8 mouse cellular contexts compared by ENCODE assay signal in genomic region chr13:51846868-51847793, GRCm38 (mm10). TPM values are rescaled to one million over a fixed set of nuclear protein-coding genes. Genes with fewer than 3 reads are reported as not detected.
DNase-seq lines count a peak whose midpoint lies in the region; ATAC-seq lines count a peak whose summit lies in the region.

No protein-coding gene starts in this region.

- peak overlapping the region; percentile 37 for H3K9ac ChIP-seq in intestine, embryonic 14.5 days (ENCODE audit: low read length)

- no peaks in the 10 kb centered on the region for H3K36me3 ChIP-seq in intestine, embryonic 14.5 days (ENCODE audit: control insufficient read depth, insufficient read depth, low read length)

- no peaks in the 10 kb centered on the region for H3K9me3 ChIP-seq in intestine, embryonic 14.5 days (ENCODE audit: control insufficient read depth, low read length)

- H3K4me1 ChIP-seq in intestine, embryonic 14.5 days (replicated peaks; ENCODE audit: control insufficient read depth, insufficient read depth, low read length): peaks cover 29% of the 10 kb centered on the region

- DNase-seq in ZHBTc4 (ENCODE audit: low read depth, low spot score): peak; percentile 72
- peak; percentile 43 to 67 for DNase-seq in cerebellum, postnatal 4 days (ENCODE audit: low spot score in 2 of 2)
- DNase-seq in gastrocnemius, postnatal 10 days: peak; percentile 86
- DNase-seq in intestine, embryonic 14.5 days (ENCODE audit: low spot score): peak; percentile 80
- peak; percentile 65 to 72 for DNase-seq in left cerebral cortex, postnatal 25 days (ENCODE audit: low spot score in 2 of 2)
- peak; percentile 36 for DNase-seq in mesoderm, embryonic 11.5 days (ENCODE audit: low read depth, low spot score)
- peak; percentile 76 for DNase-seq in right cerebral cortex, postnatal 4 days
- DNase-seq in yolk sac, embryonic 10.5 days (ENCODE audit: low spot score): peak; percentile 63

- intact Hi-C loops in left cerebral cortex, postnatal 25 days (cut with DNase I): loop anchor here (2.0 to 10.0 kb wide), 5 partner anchors 114 to 688 kb away; partner anchors contain the start of gene Diras2

- peak overlapping the region; percentile 78 for H3K27ac ChIP-seq in intestine, embryonic 14.5 days (ENCODE audit: low read depth)

- H3K4me3 ChIP-seq in intestine, embryonic 14.5 days (ENCODE audit: low read depth, low read length): peak overlapping the region; percentile 49

- WGBS in intestine, embryonic 14.5 days: under 1% methylated on average over 63 of the region's 63 CpGs

- ATAC-seq in intestine, embryonic 14.5 days (replicated peaks; ENCODE audit: low FRiP score, low TSS enrichment, low read depth): 0 out of 2 replicates have a peak, but pooled peaks have one; percentile 14

- H3K27me3 ChIP-seq in intestine, embryonic 14.5 days (replicated peaks; ENCODE audit: control insufficient read depth, insufficient read depth, low read length): no peaks in the 10 kb centered on the region

- peak overlapping the region; percentile 95 for H3K4me2 ChIP-seq in intestine, embryonic 14.5 days (ENCODE audit: low read length)

RNA-seq across cellular contexts. Expression of gene Gadd45g, which starts 0.7 kb away (rescaled TPM):
- 10 to 100 TPM in 1 of 2 experiments, 1 to 10 TPM in 1; 8.5 to 33.5 TPM for total RNA-seq in gastrocnemius, postnatal 10 days (2021)
- polyA plus RNA-seq in intestine, embryonic 14.5 days (2014; fragmentation: Nextera tagmentation; extraction: Ambion mirVana): 29.1 and 33.0 TPM in 2 replicates
- total RNA-seq in left cerebral cortex, postnatal 25 days (2021): 10 to 100 TPM; 11.6 to 16.9 TPM

RNA-seq across cellular contexts. Expression of gene Sema4d, which starts 53.6 kb away (rescaled TPM):
- total RNA-seq in gastrocnemius, postnatal 10 days (2021): 100 to 1,000 TPM; 125 to 130 TPM
- 9.2 and 9.7 TPM in 2 replicates for polyA plus RNA-seq in intestine, embryonic 14.5 days (2014; fragmentation: Nextera tagmentation; extraction: Ambion mirVana)
- total RNA-seq in left cerebral cortex, postnatal 25 days (2021): 10 to 100 TPM; 86.3 to 97.1 TPM

Comparison
In these comparisons a context has a peak if more than half of its experiments do, and no peak if none do; other contexts are left out.
1. Peak in every context shown above with its lines: DNase-seq, ATAC-seq, H3K4me3 ChIP-seq and H3K27ac ChIP-seq.
2. DNase-seq: peak in every context shown above with its lines; median percentile 86 in gastrocnemius, postnatal 10 days; 80 in intestine, embryonic 14.5 days; 76 in right cerebral cortex, postnatal 4 days; 72 in ZHBTc4; 68 in left cerebral cortex, postnatal 25 days; 63 in yolk sac, embryonic 10.5 days; 55 in cerebellum, postnatal 4 days; 36 in mesoderm, embryonic 11.5 days.